Mouse (Mus musculus): Measurements from ENCODE around the gene Ssbp3. TPM values are rescaled to one million over a fixed set of nuclear protein-coding genes. Genes with fewer than 3 reads are reported as not detected.
A peak's percentile ranks its signal among the peaks of the same experiment; 100 is the strongest.

Gene Ssbp3
- 45.7 and 50.5 TPM in 2 replicates for polyA plus RNA-seq (2015; fragmentation: Nextera tagmentation; extraction: Ambion mirVana)

DNA sequence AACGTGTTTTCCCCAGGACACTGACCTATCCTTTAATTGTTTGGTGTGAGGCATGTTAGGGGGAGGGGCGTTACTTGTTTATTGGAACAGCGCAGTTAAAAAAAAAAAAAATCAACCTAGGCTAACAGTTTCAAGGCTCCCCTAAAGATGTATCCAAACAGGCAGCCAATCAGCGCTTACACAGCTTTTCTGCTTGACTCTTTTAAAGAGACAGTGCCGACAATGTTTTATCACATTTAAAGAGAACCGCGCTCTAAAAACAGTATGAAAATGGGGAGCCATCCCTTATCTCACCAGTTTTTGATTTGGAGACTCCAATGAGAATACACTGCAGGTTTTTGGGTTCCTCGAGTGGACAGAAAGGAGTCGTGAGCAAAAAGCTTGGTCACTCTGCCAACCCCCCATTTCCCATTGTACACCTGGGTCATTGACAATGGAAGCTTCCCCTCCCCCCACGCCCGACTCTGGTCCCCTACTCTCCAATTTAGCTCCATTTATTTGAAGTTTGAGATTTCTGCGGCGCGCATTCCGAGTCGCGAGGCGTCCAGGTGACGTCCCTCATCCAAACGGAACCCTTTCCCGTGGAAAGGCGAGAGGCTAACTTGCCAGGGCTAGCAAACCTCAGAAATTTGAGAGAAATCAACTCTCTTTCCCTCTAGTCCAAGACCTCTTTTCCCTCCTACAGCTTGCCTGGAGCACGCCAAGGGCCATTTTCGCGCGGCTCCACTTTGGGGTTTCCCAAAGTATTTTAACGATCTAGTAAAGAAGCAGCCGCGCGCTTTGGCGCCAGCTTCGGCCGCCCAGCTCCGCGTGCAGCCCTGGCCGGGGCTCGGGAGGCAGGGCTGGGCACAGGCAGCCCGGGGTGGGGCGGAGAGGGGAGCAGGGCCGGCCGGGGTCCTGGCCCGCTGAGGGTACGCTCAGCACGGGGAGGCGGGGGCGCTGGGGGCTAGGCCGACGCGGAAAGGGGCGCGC lies at the start of gene Ssbp3:
Gene Ssbp3, plus strand, starts transcription at position 501 of the 972 bp plus-strand sequence.
- H3K9me3 ChIP-seq (replicated peaks), result no peaks in the 10 kb centered on the region
- peak within 1 kb of the TSS; percentile 97 for H3K27ac ChIP-seq (replicated peaks)
- H3K36me3 ChIP-seq (replicated peaks), result peaks cover 27% of the 10 kb centered on the region
- WGBS (ENCODE audit: insufficient replicate concordance), result under 1% methylated on average over 51 of the region's 51 CpGs
- peak within 1 kb of the TSS; percentile 97 for H3K4me3 ChIP-seq (replicated peaks)
- peak within 1 kb of the TSS; percentile 94 for H3K4me2 ChIP-seq
- ATAC-seq (ENCODE audit: insufficient read depth), result peak; percentile 29
- peaks cover 67% of the 10 kb centered on the region for H3K4me1 ChIP-seq (replicated peaks)
- H3K27me3 ChIP-seq, result no peaks in the 10 kb centered on the region
- H3K9ac ChIP-seq, result peak within 1 kb of the TSS; percentile 99

DNA sequence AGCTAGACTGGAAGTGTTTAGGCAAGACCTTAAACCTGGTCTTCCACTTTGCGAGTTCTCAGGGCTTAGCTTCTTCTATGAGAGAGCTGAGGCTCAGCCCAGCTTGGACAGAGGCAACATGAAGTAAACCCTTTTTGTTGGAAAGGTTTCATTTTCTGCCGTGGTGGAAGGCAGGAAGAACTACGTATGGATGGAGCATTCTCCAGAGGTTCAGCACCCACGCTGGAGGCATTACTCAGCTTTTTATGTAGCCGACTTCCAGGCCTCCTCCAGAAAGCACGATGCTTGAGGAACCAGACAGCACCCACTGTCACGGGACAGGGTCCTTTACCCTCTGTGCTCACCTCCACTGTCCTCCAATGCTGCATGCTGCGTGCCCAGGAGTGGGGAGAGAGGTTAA lies 48.6 kb upstream of the Ssbp3 start:
- H3K4me2 ChIP-seq, result no peak overlapping the region
- H3K27me3 ChIP-seq, result peaks cover 28% of the 10 kb centered on the region
- no peak overlapping the region for H3K27ac ChIP-seq (replicated peaks)
- 41% methylated on average over 8 of the region's 8 CpGs for WGBS (ENCODE audit: insufficient replicate concordance)
- ATAC-seq (ENCODE audit: insufficient read depth), result no peak
- no peak overlapping the region for H3K4me3 ChIP-seq (replicated peaks)
- H3K4me1 ChIP-seq (replicated peaks), result peaks cover 33% of the 10 kb centered on the region
- no peak overlapping the region for H3K9ac ChIP-seq
- H3K36me3 ChIP-seq (replicated peaks), result no peaks in the 10 kb centered on the region
- no peaks in the 10 kb centered on the region for H3K9me3 ChIP-seq (replicated peaks)

DNA sequence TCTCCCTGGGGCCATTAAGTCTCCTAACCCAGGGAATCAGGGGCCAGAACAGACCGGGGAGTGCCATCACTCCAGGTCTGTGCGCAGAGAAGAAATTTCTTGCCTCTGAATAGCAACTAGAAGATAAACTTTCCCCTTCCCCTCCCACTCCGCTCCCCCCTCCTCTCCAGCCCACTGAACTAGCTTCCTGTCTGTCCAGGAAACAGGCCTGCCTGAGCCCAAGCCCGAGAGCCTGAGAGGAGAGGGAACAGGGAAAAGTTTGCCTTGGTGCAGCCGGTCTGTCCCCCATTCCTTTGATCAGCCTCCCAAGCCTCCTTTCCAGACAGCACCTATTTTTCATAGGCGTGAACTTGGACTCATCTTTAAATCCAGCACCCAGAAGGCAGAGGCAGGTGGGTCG lies 48.2 kb upstream of the Ssbp3 start:
- H3K27ac ChIP-seq (replicated peaks), result no peak overlapping the region
- no peak overlapping the region for H3K4me2 ChIP-seq
- ATAC-seq (ENCODE audit: insufficient read depth), result no peak

GRCm38 (mm10) chr4:106862767-106863370 lies 47.6 kb upstream of the Ssbp3 start:
- Histone ChIP-seq H3K27ac (replicated peaks) (no peak overlapping the region), H3K9ac (no peak overlapping the region), H3K4me2 (no peak overlapping the region), H3K36me3 (replicated peaks) (no peaks in the 10 kb centered on the region), H3K4me1 (replicated peaks) (peaks cover 37% of the 10 kb centered on the region), H3K27me3 (peaks cover 25% of the 10 kb centered on the region), H3K4me3 (replicated peaks) (no peak overlapping the region), H3K9me3 (replicated peaks) (no peaks in the 10 kb centered on the region)
- no peak for ATAC-seq (ENCODE audit: insufficient read depth)
- WGBS (ENCODE audit: insufficient replicate concordance), result 53% methylated on average over 3 of the region's 3 CpGs

More for the DNA sequence above, 48.2 kb upstream of the Ssbp3 start:
- no peaks in the 10 kb centered on the region for H3K36me3 ChIP-seq (replicated peaks)
- H3K4me3 ChIP-seq (replicated peaks), result no peak overlapping the region
- H3K9ac ChIP-seq, result no peak overlapping the region
- H3K27me3 ChIP-seq, result peaks cover 25% of the 10 kb centered on the region
- 24% methylated on average over 7 of the region's 7 CpGs for WGBS (ENCODE audit: insufficient replicate concordance)
- H3K9me3 ChIP-seq (replicated peaks), result no peaks in the 10 kb centered on the region
- peaks cover 37% of the 10 kb centered on the region for H3K4me1 ChIP-seq (replicated peaks)

GRCm38 (mm10) chr4:106865415-106866110 lies 44.9 kb upstream of the Ssbp3 start:
- 20% methylated on average over 19 of the region's 19 CpGs for WGBS (ENCODE audit: insufficient replicate concordance)
- Histone ChIP-seq H3K4me2 (no peak overlapping the region), H3K27ac (replicated peaks) (0 out of 2 replicates have a peak overlapping the region, but pooled peaks have one; percentile 24), H3K9me3 (replicated peaks) (no peaks in the 10 kb centered on the region), H3K9ac (no peak overlapping the region), H3K4me3 (replicated peaks) (no peak overlapping the region), H3K4me1 (replicated peaks) (peaks cover 53% of the 10 kb centered on the region), H3K36me3 (replicated peaks) (no peaks in the 10 kb centered on the region), H3K27me3 (peaks cover 25% of the 10 kb centered on the region)
- no peak for ATAC-seq (ENCODE audit: insufficient read depth)

GRCm38 (mm10) chr4:106866381-106866780 lies 44.1 kb upstream of the Ssbp3 start:
- no peak overlapping the region for H3K9ac ChIP-seq
- no peaks in the 10 kb centered on the region for H3K36me3 ChIP-seq (replicated peaks)
- 64% methylated on average over 5 of the region's 5 CpGs for WGBS (ENCODE audit: insufficient replicate concordance)

DNA sequence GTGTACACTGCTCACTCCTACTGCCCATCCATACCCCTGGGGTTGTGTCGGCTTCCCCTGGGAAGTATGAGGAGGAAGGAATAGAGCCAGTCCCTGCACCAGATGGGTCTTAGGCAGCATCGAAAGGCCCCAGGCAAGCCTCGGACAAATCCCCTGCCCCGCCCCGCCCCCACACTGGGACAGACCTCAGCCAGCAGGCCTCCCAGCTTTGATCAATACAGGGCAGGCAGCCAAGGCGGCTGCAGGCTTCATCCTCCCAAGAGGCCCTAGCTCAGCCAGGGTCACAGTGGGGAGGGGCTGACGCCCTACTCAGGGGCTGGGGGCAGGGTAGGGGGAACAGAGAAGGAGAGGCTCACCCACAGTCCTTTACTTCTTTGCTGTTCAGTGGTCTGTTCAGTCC lies 43.7 kb upstream of the Ssbp3 start:
- peak overlapping the region; percentile 2; the same call in 1 of the 2 replicates for H3K4me2 ChIP-seq
- no peaks in the 10 kb centered on the region for H3K9me3 ChIP-seq (replicated peaks)
- H3K27me3 ChIP-seq, result peaks cover 20% of the 10 kb centered on the region
- 58% methylated on average over 7 of the region's 7 CpGs for WGBS (ENCODE audit: insufficient replicate concordance)
- H3K4me3 ChIP-seq (replicated peaks), result no peak overlapping the region
- H3K4me1 ChIP-seq (replicated peaks), result peaks cover 58% of the 10 kb centered on the region
- no peak overlapping the region for H3K9ac ChIP-seq
- no peak; the same call in 1 of the 2 replicates for ATAC-seq (ENCODE audit: insufficient read depth)
- H3K27ac ChIP-seq (replicated peaks), result no peak overlapping the region; the same call in none of the 2 replicates
- H3K36me3 ChIP-seq (replicated peaks), result no peaks in the 10 kb centered on the region

More at GRCm38 (mm10) chr4:106866381-106866780, 44.1 kb upstream of the Ssbp3 start:
- ATAC-seq (ENCODE audit: insufficient read depth), result no peak
- H3K27ac ChIP-seq (replicated peaks), result no peak overlapping the region
- H3K27me3 ChIP-seq, result peaks cover 25% of the 10 kb centered on the region
- H3K4me1 ChIP-seq (replicated peaks), result peaks cover 59% of the 10 kb centered on the region
- no peak overlapping the region for H3K4me2 ChIP-seq
- H3K4me3 ChIP-seq (replicated peaks), result no peak overlapping the region
- H3K9me3 ChIP-seq (replicated peaks), result no peaks in the 10 kb centered on the region

- Histone ChIP-seq H3K4me2 (no peak overlapping the region), H3K4me3 (replicated peaks) (no peak overlapping the region), H3K9me3 (replicated peaks) (no peaks in the 10 kb centered on the region), H3K27me3 (peaks cover 8% of the 10 kb centered on the region; the same call in 1 of the 2 replicates), H3K36me3 (replicated peaks) (no peaks in the 10 kb centered on the region), H3K4me1 (replicated peaks) (peaks cover 49% of the 10 kb centered on the region), H3K27ac (replicated peaks) (no peak overlapping the region), H3K9ac (no peak overlapping the region)
- 57% methylated on average over 12 of the region's 12 CpGs for WGBS (ENCODE audit: insufficient replicate concordance)
- ATAC-seq (ENCODE audit: insufficient read depth), result no peak
Observed at GRCm38 (mm10) chr4:106868737-106869438, 41.6 kb upstream of the Ssbp3 start.

GRCm38 (mm10) chr4:106869539-106869951 lies 41.0 kb upstream of the Ssbp3 start:
- H3K4me1 ChIP-seq (replicated peaks), result peaks cover 49% of the 10 kb centered on the region
- H3K36me3 ChIP-seq (replicated peaks), result no peaks in the 10 kb centered on the region
- H3K9ac ChIP-seq, result no peak overlapping the region
- H3K27ac ChIP-seq (replicated peaks), result no peak overlapping the region
- 22% methylated on average over 3 of the region's 3 CpGs for WGBS (ENCODE audit: insufficient replicate concordance)
- ATAC-seq (ENCODE audit: insufficient read depth), result no peak
- H3K27me3 ChIP-seq, result peaks cover 8% of the 10 kb centered on the region; the same call in 1 of the 2 replicates
- no peaks in the 10 kb centered on the region for H3K9me3 ChIP-seq (replicated peaks)
- H3K4me3 ChIP-seq (replicated peaks), result no peak overlapping the region
- no peak overlapping the region for H3K4me2 ChIP-seq

GRCm38 (mm10) chr4:106870556-106870955 lies 39.9 kb upstream of the Ssbp3 start:
- Histone ChIP-seq H3K27me3 (peaks cover 6% of the 10 kb centered on the region; the same call in 1 of the 2 replicates), H3K9me3 (replicated peaks) (no peaks in the 10 kb centered on the region), H3K36me3 (replicated peaks) (no peaks in the 10 kb centered on the region), H3K4me3 (replicated peaks) (no peak overlapping the region), H3K27ac (replicated peaks) (no peak overlapping the region), H3K4me2 (peak overlapping the region; percentile 39), H3K4me1 (replicated peaks) (peaks cover 43% of the 10 kb centered on the region), H3K9ac (no peak overlapping the region)
- ATAC-seq (ENCODE audit: insufficient read depth), result peak; percentile 92
- WGBS (ENCODE audit: insufficient replicate concordance), result 15% methylated on average over 2 of the region's 2 CpGs
